In genomic region chr7:91591261-91592170, GRCm38 (mm10) we compare ENCODE assay signal across 17 mouse cellular contexts.
A peak's percentile ranks its signal among the peaks of the same experiment; 100 is the strongest.
DNase-seq lines count a peak whose midpoint lies in the region; ATAC-seq and TF ChIP-seq lines count a peak whose summit lies in the region.
"Had no signal": no experiment of that assay in that cellular context is flagged by ENCODE, and none has a peak within 500 bp of the region (broad histone marks: within the 10 kb centered on the region; RNA-seq: fewer than 3 reads in every experiment).

No protein-coding gene starts in this region.

- H3K9ac ChIP-seq in kidney, postnatal 0 days (ENCODE audit: low read depth, low read length) = no peak overlapping the region
- H3K9ac ChIP-seq: embryonic facial prominence, embryonic 12.5 days; limb, embryonic 12.5 days; liver, embryonic 15.5 days had no signal

- 49% methylated on average over 5 of the region's 5 CpGs for WGBS in kidney, postnatal 0 days

- DNase-seq in kidney, postnatal 0 days (ENCODE audit: low spot score) = peak; percentile 2
- no peak for DNase-seq in kidney, adult 8-10 months
- DNase-seq in 3T3-L1 (ENCODE audit: low read depth, low spot score) (peak; percentile 94), Patski (ENCODE audit: low read depth, low spot score) (peak; percentile 58)
- DNase-seq in brain, adult 2 months (ENCODE audit: low read depth, low spot score) = peak; percentile 83
- no peak for DNase-seq in cerebellum, adult 8-10 months
- no peak for DNase-seq in cerebellum, postnatal 25 days
- no peak for DNase-seq in spleen, postnatal 4 days (ENCODE audit: low spot score in 2 of 2)
- DNase-seq: gastrocnemius, adult 2 months; kidney, adult 18-20 months; kidney, postnatal 36 days; lung, postnatal 10 days had no signal

- no peak for ATAC-seq in kidney, postnatal 0 days (replicated peaks; ENCODE audit: low FRiP score, low read depth)
- peak; percentile 99 for ATAC-seq in Patski
- ATAC-seq: hindbrain, postnatal 0 days had no signal

- POLR2A ChIA-PET in Patski (lab: Charles Lee) = no interaction called here

- no peak overlapping the region for H3K4me2 ChIP-seq in kidney, postnatal 0 days (ENCODE audit: low read length)
- H3K4me2 ChIP-seq: embryonic facial prominence, embryonic 12.5 days; heart, embryonic 11.5 days; limb, embryonic 12.5 days; liver, embryonic 15.5 days had no signal

- TF ChIP-seq CTCF in kidney, postnatal 0 days (IDR thresholded peaks at IDR 0.05; ENCODE audit: low read depth) = no peak
- no peak for TF ChIP-seq CTCF in Patski (IDR thresholded peaks at IDR 0.05)

- H3K4me1 ChIP-seq in kidney, postnatal 0 days (replicated peaks; ENCODE audit: insufficient read depth, low read length) = no peaks in the 10 kb centered on the region
- H3K4me1 ChIP-seq: embryonic facial prominence, embryonic 12.5 days; limb, embryonic 12.5 days; liver, embryonic 15.5 days had no signal

- H3K27me3 ChIP-seq in kidney, postnatal 0 days (ENCODE audit: insufficient read depth, low read length) = no peaks in the 10 kb centered on the region
- H3K27me3 ChIP-seq in Patski = peaks cover 7% of the 10 kb centered on the region
- H3K27me3 ChIP-seq: embryonic facial prominence, embryonic 12.5 days; limb, embryonic 12.5 days; liver, embryonic 15.5 days had no signal

- no peaks in the 10 kb centered on the region for H3K36me3 ChIP-seq in kidney, postnatal 0 days (ENCODE audit: insufficient read depth, low read length)
- H3K36me3 ChIP-seq: embryonic facial prominence, embryonic 12.5 days; limb, embryonic 12.5 days; liver, embryonic 15.5 days had no signal

- H3K4me3 ChIP-seq in kidney, postnatal 0 days (replicated peaks; ENCODE audit: low read depth, low read length) = no peak overlapping the region
- H3K4me3 ChIP-seq: embryonic facial prominence, embryonic 12.5 days; gastrocnemius, adult 2 months; limb, embryonic 12.5 days; liver, embryonic 15.5 days had no signal

- H3K9me3 ChIP-seq in kidney, postnatal 0 days (replicated peaks; ENCODE audit: low read length) = no peaks in the 10 kb centered on the region
- H3K9me3 ChIP-seq: embryonic facial prominence, embryonic 12.5 days; limb, embryonic 12.5 days; liver, embryonic 15.5 days had no signal

- H3K27ac ChIP-seq in kidney, postnatal 0 days = no peak overlapping the region
- H3K27ac ChIP-seq: embryonic facial prominence, embryonic 12.5 days; gastrocnemius, adult 2 months; hindbrain, postnatal 0 days; limb, embryonic 12.5 days; liver, embryonic 15.5 days had no signal

- CTCF ChIA-PET in Patski (lab: Charles Lee) = interaction anchor here (1.4 kb wide), 1 partner anchor 134 kb away, joined by 7 read pairs; no protein-coding TSS in a partner anchor

- in situ Hi-C loops in Patski (cut with MboI; ENCODE audit: low pct_unique_long_range_greater_than_20kb) = no loop called here

Comparison
In these comparisons a context has a peak if more than half of its experiments do, and no peak if none do; other contexts are left out.
1. DNase-seq: peak in kidney, postnatal 0 days (single experiment), 3T3-L1 (single experiment), Patski (single experiment) and brain, adult 2 months (single experiment); none in kidney, adult 8-10 months (0 of 2), cerebellum, adult 8-10 months (single experiment), cerebellum, postnatal 25 days (0 of 2) and spleen, postnatal 4 days (0 of 2).